Mouse (Mus musculus) layer of hippocampus, postnatal 10 days (tissue): ENCODE measurements at regions not wholly inside any gene's neighbourhood (a gene's known extent, or its start where the extent isn't known, plus 50 kb on each side); places are given as distances from the start of the nearest gene placed in this dataset.
"Not testable (repeated sequence)": the region's sequence is repeated elsewhere in the genome, so short reads cannot be mapped to it uniquely, and the experiment has no call there.

Experiments used
- DNase-seq, 2 experiments: peaks; one replicate each; pipeline ENCODE4 v3.0.0; 2021; ENCODE audit warnings: low spot score in 2 of 2

GRCm38 (mm10) chrX:153887285-153887684 is 55.3 kb downstream of the Spin2c start:
- DNase-seq = no peak

- no peak for DNase-seq
Measured at GRCm38 (mm10) chrX:153927996-153928395, 84.4 kb downstream of the Samt1 start.

- peak in 1 of 2 experiments; percentile 9 for DNase-seq
Measured at GRCm38 (mm10) chrX:153932586-153932985, 79.9 kb downstream of the Samt1 start.

GRCm38 (mm10) chrX:153936111-153936510 is 76.3 kb downstream of the Samt1 start:
- DNase-seq = no peak

- no peak for DNase-seq
Measured at GRCm38 (mm10) chrX:153937346-153937745, 75.1 kb downstream of the Samt1 start.

- DNase-seq = no peak
Measured at GRCm38 (mm10) chrX:153940089-153940488, 72.4 kb downstream of the Samt1 start.

- not testable (repeated sequence) for DNase-seq
Measured at GRCm38 (mm10) chrX:153941130-153941529, 71.3 kb downstream of the Samt1 start.
